In genomic region chrX:57521117-57522095, GRCm38 (mm10) we compare ENCODE assay signal across 9 mouse cellular contexts. TPM values are rescaled to one million over a fixed set of nuclear protein-coding genes. Genes with fewer than 3 reads are reported as not detected.
DNase-seq lines count a peak whose midpoint lies in the region; ATAC-seq and TF ChIP-seq lines count a peak whose summit lies in the region.
"Had no signal": no experiment of that assay in that cellular context is flagged by ENCODE, and none has a peak within 500 bp of the region (broad histone marks: within the 10 kb centered on the region; RNA-seq: fewer than 3 reads in every experiment).

No protein-coding gene starts in this region.

- peak overlapping the region; percentile 36 for H3K4me2 ChIP-seq in forebrain, embryonic 11.5 days (ENCODE audit: low read depth, low read length, severe bottlenecking)
- peak overlapping the region; percentile 36 for H3K4me2 ChIP-seq in limb, embryonic 12.5 days
- H3K4me2 ChIP-seq in liver, embryonic 12.5 days = no peak overlapping the region

- ATAC-seq in forebrain, embryonic 11.5 days (replicated peaks; ENCODE audit: low FRiP score) = peak; percentile 55; the same call in 1 of the 2 replicates
- no peak for ATAC-seq in limb, embryonic 12.5 days (ENCODE audit: insufficient number of reproducible peaks, insufficient read depth, low FRiP score, low TSS enrichment, low read depth)
- ATAC-seq in erythroid progenitor cell, adult 5-6 weeks (replicated peaks; ENCODE audit: low FRiP score, poor library complexity, severe bottlenecking) = no peak
- ATAC-seq in liver, embryonic 12.5 days = no peak

- no peak for TF ChIP-seq POLR2A in heart, adult 2 months (IDR thresholded peaks at IDR 0.05; ENCODE audit: insufficient read depth, low read depth, low read length)

- DNase-seq in heart, adult 2 months = no peak
- no peak for DNase-seq in heart, postnatal 4 days
- peak; percentile 2 for DNase-seq in A20 (ENCODE audit: low read depth, low spot score)
- DNase-seq in forebrain, embryonic 11.5 days (ENCODE audit: low spot score) = peak; percentile 65
- no peak for DNase-seq in lung, postnatal 36 days

- 0 out of 2 replicates have a peak, but pooled peaks have one; percentile 11 for TF ChIP-seq CTCF in heart, adult 2 months (IDR thresholded peaks at IDR 0.05)

- no peaks in the 10 kb centered on the region for H3K79me2 ChIP-seq in heart, adult 2 months (replicated peaks; ENCODE audit: control insufficient read depth, insufficient read depth, low read length)

- intact Hi-C loops in heart, adult 2 months (cut with DNase I) = no loop called here

- 47% methylated on average over 28 of the region's 28 CpGs for WGBS in heart, adult 2 months
- 42% methylated on average over 28 of the region's 28 CpGs for WGBS in forebrain, embryonic 11.5 days
- 30% methylated on average over 28 of the region's 28 CpGs for WGBS in limb, embryonic 12.5 days
- WGBS in liver, embryonic 12.5 days (ENCODE audit: insufficient replicate concordance) = 35% methylated on average over 28 of the region's 28 CpGs

- no peak overlapping the region for H3K27ac ChIP-seq in heart, adult 2 months
- no peak overlapping the region for H3K27ac ChIP-seq in forebrain, embryonic 11.5 days (ENCODE audit: low read depth, low read length)
- H3K27ac ChIP-seq in limb, embryonic 12.5 days = no peak overlapping the region
- no peak overlapping the region for H3K27ac ChIP-seq in liver, embryonic 12.5 days

- no peaks in the 10 kb centered on the region for H3K27me3 ChIP-seq in heart, adult 2 months (ENCODE audit: control insufficient read depth, insufficient read depth, low read length)
- H3K27me3 ChIP-seq in forebrain, embryonic 11.5 days (ENCODE audit: control insufficient read depth, insufficient read depth, low read length) = no peaks in the 10 kb centered on the region
- H3K27me3 ChIP-seq in limb, embryonic 12.5 days = peaks cover 21% of the 10 kb centered on the region
- no peaks in the 10 kb centered on the region; the same call in 1 of the 2 replicates for H3K27me3 ChIP-seq in liver, embryonic 12.5 days (replicated peaks)

- no peaks in the 10 kb centered on the region for H3K9me3 ChIP-seq in forebrain, embryonic 11.5 days (ENCODE audit: control insufficient read depth, low read length)
- no peaks in the 10 kb centered on the region for H3K9me3 ChIP-seq in limb, embryonic 12.5 days
- no peaks in the 10 kb centered on the region for H3K9me3 ChIP-seq in liver, embryonic 12.5 days (replicated peaks)

- no peak overlapping the region for H3K9ac ChIP-seq in heart, adult 2 months (ENCODE audit: low read depth, low read length)
- no peak overlapping the region for H3K9ac ChIP-seq in forebrain, embryonic 11.5 days (ENCODE audit: low read length)
- no peak overlapping the region for H3K9ac ChIP-seq in limb, embryonic 12.5 days (replicated peaks)
- no peak overlapping the region for H3K9ac ChIP-seq in liver, embryonic 12.5 days

- H3K36me3 ChIP-seq in heart, adult 2 months (ENCODE audit: control insufficient read depth, insufficient read depth, low read length) = no peaks in the 10 kb centered on the region
- no peaks in the 10 kb centered on the region for H3K36me3 ChIP-seq in forebrain, embryonic 11.5 days (ENCODE audit: control insufficient read depth, insufficient read depth, low read length)
- no peaks in the 10 kb centered on the region for H3K36me3 ChIP-seq in limb, embryonic 12.5 days
- H3K36me3 ChIP-seq in liver, embryonic 12.5 days = no peaks in the 10 kb centered on the region

- H3K4me3 ChIP-seq in heart, adult 2 months = no peak overlapping the region
- H3K4me3 ChIP-seq in forebrain, embryonic 11.5 days (ENCODE audit: low read depth, low read length) = peak overlapping the region; percentile 6; the same call in 1 of the 2 replicates
- 0 out of 2 replicates have a peak overlapping the region, but pooled peaks have one; percentile 3 for H3K4me3 ChIP-seq in limb, embryonic 12.5 days (replicated peaks)
- H3K4me3 ChIP-seq in liver, embryonic 12.5 days = no peak overlapping the region

- no peak for TF ChIP-seq EP300 in heart, adult 2 months (IDR thresholded peaks at IDR 0.05; ENCODE audit: insufficient read depth, low read depth, low read length)

- H3K4me1 ChIP-seq in heart, adult 2 months (ENCODE audit: control insufficient read depth, insufficient read depth, low read length) = no peaks in the 10 kb centered on the region
- no peaks in the 10 kb centered on the region for H3K4me1 ChIP-seq in forebrain, embryonic 11.5 days (replicated peaks; ENCODE audit: control insufficient read depth, insufficient read depth, low read length)
- no peaks in the 10 kb centered on the region for H3K4me1 ChIP-seq in limb, embryonic 12.5 days (replicated peaks)
- no peaks in the 10 kb centered on the region for H3K4me1 ChIP-seq in liver, embryonic 12.5 days

RNA-seq across cellular contexts. Expression of gene Gpr101, which starts 17.8 kb away (rescaled TPM):
- not detected for total RNA-seq in heart, adult 2 months (2021)
- polyA plus RNA-seq in heart, adult 2 months (2012; rRNA removed) = not detected in 2 replicates
- not detected for total RNA-seq in heart, postnatal 4 days (2021)
- polyA plus RNA-seq in forebrain, embryonic 11.5 days (2014; fragmentation: Nextera tagmentation; extraction: Ambion mirVana) = 0.11 TPM in 1 of 2 replicates, not detected in the other
- polyA plus RNA-seq in limb, embryonic 12.5 days (2016; fragmentation: Nextera tagmentation; extraction: Ambion mirVana) = not detected in 2 replicates
- total RNA-seq in erythroid progenitor cell, adult 5-6 weeks (2015; ENCODE audit: low replicate concordance) = not detected in 2 replicates
- not detected in 2 replicates for total RNA-seq in erythroid progenitor cell, adult 5-6 weeks (2017; ENCODE audit: low replicate concordance)
- not detected in 2 replicates for polyA plus RNA-seq in liver, embryonic 12.5 days (2016; fragmentation: Nextera tagmentation; extraction: Ambion mirVana)
- total RNA-seq: gastrocnemius, adult 18-20 months had no signal

Comparison
In these comparisons a context has a peak if more than half of its experiments do, and no peak if none do; other contexts are left out.
1. DNase-seq: peak in A20 (single experiment) and forebrain, embryonic 11.5 days (single experiment); none in heart, adult 2 months (0 of 2), heart, postnatal 4 days (single experiment) and lung, postnatal 36 days (single experiment).
2. H3K4me3 ChIP-seq: peak in forebrain, embryonic 11.5 days (single experiment) and limb, embryonic 12.5 days (single experiment); none in heart, adult 2 months (single experiment) and liver, embryonic 12.5 days (single experiment).